Mouse (Mus musculus) stomach, postnatal 0 days (tissue): ENCODE measurements at regions not wholly inside any gene's neighbourhood (a gene's known extent, or its start where the extent isn't known, plus 50 kb on each side); places are given as distances from the start of the nearest gene placed in this dataset.

ENCODE experiments used
- CTCF ChIP-seq: IDR thresholded peaks from 2 replicates; pipeline ENCODE4 v1.5.1; 2016; ENCODE audit warnings: antibody characterized with exemption, low read depth, mild to moderate bottlenecking, moderate library complexity
- EP300 ChIP-seq: optimal IDR thresholded peaks from 2 replicates; pipeline ENCODE3; 2016; ENCODE audit warnings: antibody characterized with exemption

DNA sequence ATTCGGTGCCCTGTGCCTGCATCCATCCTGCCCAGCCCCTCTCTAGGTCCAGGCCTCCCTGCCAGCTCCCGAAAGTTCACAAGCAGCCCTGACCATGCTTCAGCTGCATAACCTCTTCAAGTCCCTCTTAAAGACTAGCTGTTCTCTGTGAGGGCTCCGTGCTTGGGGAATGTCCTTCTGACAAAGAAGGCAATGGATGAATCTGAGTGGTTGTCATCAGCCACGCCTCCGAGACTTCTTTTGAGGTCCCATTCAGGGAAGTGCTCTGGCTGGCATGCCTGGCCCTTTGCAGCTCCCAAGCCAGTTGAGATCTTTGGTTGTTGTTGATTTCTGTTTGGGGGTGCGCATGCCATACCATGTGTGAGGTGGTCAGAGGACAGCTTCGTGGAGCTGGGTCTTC lies 105.9 kb upstream of the Haao start:
- TF ChIP-seq EP300 (no peak), CTCF (no peak)
